Mouse (Mus musculus) forebrain, embryonic 11.5 days (tissue): ENCODE measurements at regions not wholly inside any gene's neighbourhood (a gene's known extent, or its start where the extent isn't known, plus 50 kb on each side); places are given as distances from the start of the nearest gene placed in this dataset.
A peak's percentile ranks its signal among the peaks of the same experiment; 100 is the strongest.

Experiments used
- ATAC-seq: fragments of 200-750 bp; cut with Nextera tagmentation; replicated peaks from 2 replicates; pipeline ENCODE4 v1.8.0; 2017; ENCODE audit warnings: moderate TSS enrichment; ENCODE audit not compliant: low FRiP score
- DNase-seq: peaks from one replicate; pipeline ENCODE4 v3.0.0-alpha.2; 2017; ENCODE audit warnings: low spot score
- H3K27ac ChIP-seq: fragments of 300-500 bp; sonication (generic); 2 replicates; pipeline ENCODE4 v1.5.1; 2014; ENCODE audit warnings: low read depth, low read length
- H3K27me3 ChIP-seq: fragments of 300-500 bp; sonication (generic); 2 replicates; pipeline ENCODE4 v1.6.1; 2014; ENCODE audit warnings: mild to moderate bottlenecking, low read length, mixed read lengths; ENCODE audit not compliant: control insufficient read depth, insufficient read depth
- H3K36me3 ChIP-seq: fragments of 300-500 bp; sonication (generic); 2 replicates; pipeline ENCODE4 v1.6.1; 2014; ENCODE audit warnings: mild to moderate bottlenecking, low read length, moderate library complexity, mixed read lengths; ENCODE audit not compliant: control insufficient read depth, insufficient read depth
- H3K4me1 ChIP-seq: fragments of 300-500 bp; sonication (generic); replicated peaks from 2 replicates; pipeline ENCODE4 v1.6.1; 2014; ENCODE audit warnings: low read length, mixed read lengths; ENCODE audit not compliant: control insufficient read depth, insufficient read depth
- H3K4me2 ChIP-seq: fragments of 300-500 bp; sonication (generic); 2 replicates; pipeline ENCODE4 v1.6.1; 2014; ENCODE audit warnings: low read depth, mild to moderate bottlenecking, low read length, moderate library complexity, mixed read lengths; ENCODE audit not compliant: severe bottlenecking
- H3K4me3 ChIP-seq: fragments of 300-500 bp; sonication (generic); 2 replicates; pipeline ENCODE4 v1.5.1; 2014; ENCODE audit warnings: low read depth, low read length
- H3K9ac ChIP-seq: fragments of 300-500 bp; sonication (generic); 2 replicates; pipeline ENCODE4 v1.6.1; 2014; ENCODE audit warnings: low read length
- H3K9me3 ChIP-seq: fragments of 300-500 bp; sonication (generic); 2 replicates; pipeline ENCODE4 v1.6.1; 2016; ENCODE audit warnings: low read length, mixed read lengths; ENCODE audit not compliant: control insufficient read depth
- WGBS: fragments of 180-500 bp; shearing (Covaris S2); extraction: QIAGEN DNeasy Blood & Tissue Kit; methylation state at CpG from one replicate; pipeline ENCODE4 v1.1.7; 2014; 5-methylcytosine and 5-hydroxymethylcytosine counted together

DNA sequence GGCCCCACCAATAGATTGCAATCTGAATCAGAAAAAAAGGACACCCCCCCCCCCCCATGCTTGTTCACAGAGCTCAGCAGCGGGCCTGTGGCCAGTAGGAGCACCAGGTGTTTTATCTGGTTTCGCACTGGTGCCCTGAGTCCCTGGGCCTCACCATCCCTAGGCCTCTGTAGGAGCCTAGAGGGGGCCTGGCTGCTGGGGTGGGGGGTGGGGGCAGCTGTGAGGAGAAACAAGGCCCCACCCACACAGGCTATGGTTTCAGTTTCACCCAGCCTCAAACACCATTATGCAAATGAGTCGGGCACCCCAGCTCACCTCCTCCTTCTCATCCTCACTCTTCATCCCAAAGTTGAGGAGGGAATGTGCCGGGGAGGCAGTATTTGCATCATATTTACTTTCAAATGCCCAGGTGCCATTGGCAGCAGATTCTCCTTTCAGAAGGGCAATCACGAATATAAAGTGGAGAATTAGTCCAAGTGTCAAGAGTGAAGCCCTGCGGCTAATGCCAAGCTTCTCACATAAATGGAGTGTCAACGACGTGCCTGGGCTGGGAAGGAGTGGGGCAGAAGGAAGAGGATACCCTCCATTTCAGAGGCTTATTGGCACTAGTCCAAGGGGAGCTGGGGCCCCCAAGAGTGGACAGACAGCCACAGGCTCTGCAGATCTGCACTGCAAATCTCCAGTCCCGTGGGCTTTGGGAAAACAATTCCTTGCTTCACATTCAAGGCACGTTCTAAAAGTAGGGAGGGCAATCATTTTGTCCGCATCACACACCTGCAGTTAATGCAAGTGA is 187.7 kb upstream of the Spdye4c start:
- no peaks in the 10 kb centered on the region for H3K36me3 ChIP-seq
- H3K27me3 ChIP-seq: no peaks in the 10 kb centered on the region
- H3K4me2 ChIP-seq: no peak overlapping the region
- 46% methylated on average over 11 of the region's 11 CpGs for WGBS
- H3K27ac ChIP-seq: no peak overlapping the region
- H3K9ac ChIP-seq: no peak overlapping the region
- H3K4me3 ChIP-seq: no peak overlapping the region
- DNase-seq: no peak
- ATAC-seq: no peak
- H3K4me1 ChIP-seq: 0 out of 2 replicates have a peak, but pooled peaks cover 2% of the 10 kb centered on the region
- no peaks in the 10 kb centered on the region for H3K9me3 ChIP-seq

DNA sequence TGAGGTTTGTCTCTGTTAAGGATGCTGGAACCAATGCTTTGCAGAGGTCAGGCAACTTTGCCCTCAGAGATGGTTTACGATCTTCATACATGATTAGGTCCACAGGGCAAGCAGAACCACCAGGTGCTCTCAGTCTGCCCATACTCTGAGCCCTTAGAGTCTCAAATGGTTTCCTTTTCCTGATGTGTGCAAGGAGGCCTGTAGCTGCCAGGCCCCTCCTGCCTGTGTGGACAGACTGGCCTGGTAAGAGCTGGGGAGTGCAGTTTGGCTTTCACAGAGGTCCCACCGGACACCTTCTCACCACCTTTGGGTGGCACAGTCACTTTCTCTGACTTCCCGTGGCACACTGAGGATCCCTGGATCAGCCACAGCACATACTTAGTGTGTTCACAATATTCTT is 186.6 kb upstream of the Spdye4c start:
- Histone ChIP-seq H3K36me3 (no peaks in the 10 kb centered on the region), H3K4me3 (no peak overlapping the region), H3K4me2 (no peak overlapping the region), H3K9ac (no peak overlapping the region), H3K27ac (no peak overlapping the region), H3K27me3 (no peaks in the 10 kb centered on the region), H3K4me1 (0 out of 2 replicates have a peak, but pooled peaks cover 2% of the 10 kb centered on the region), H3K9me3 (no peaks in the 10 kb centered on the region)
- no peak for DNase-seq
- ATAC-seq: no peak
- 88% methylated on average over 3 of the region's 3 CpGs for WGBS

DNA sequence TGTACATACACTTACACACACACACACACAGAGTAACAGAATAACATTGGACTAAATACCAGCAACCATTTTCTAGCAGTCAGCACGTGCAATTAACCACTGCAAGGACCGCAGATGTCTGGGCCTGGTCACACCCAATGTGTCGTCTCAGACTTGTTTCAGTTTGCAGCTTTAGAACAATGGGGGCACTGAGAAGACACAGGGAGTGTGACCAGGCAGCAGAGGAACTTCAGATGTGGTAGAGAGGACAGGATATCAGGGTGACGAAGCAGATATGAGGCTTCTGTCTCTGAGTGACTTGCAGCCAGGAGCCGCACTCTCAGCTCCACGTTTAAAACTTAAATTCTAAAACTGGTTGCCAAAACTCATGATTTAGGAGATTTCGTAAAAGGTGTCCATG is 183.9 kb upstream of the Spdye4c start:
- Histone ChIP-seq H3K4me2 (no peak overlapping the region), H3K4me1 (0 out of 2 replicates have a peak, but pooled peaks cover 2% of the 10 kb centered on the region), H3K27ac (no peak overlapping the region), H3K4me3 (no peak overlapping the region), H3K27me3 (no peaks in the 10 kb centered on the region), H3K9ac (no peak overlapping the region), H3K36me3 (no peaks in the 10 kb centered on the region), H3K9me3 (no peaks in the 10 kb centered on the region)
- DNase-seq (no peak), ATAC-seq (no peak)
- WGBS: 74% methylated on average over 7 of the region's 7 CpGs

DNA sequence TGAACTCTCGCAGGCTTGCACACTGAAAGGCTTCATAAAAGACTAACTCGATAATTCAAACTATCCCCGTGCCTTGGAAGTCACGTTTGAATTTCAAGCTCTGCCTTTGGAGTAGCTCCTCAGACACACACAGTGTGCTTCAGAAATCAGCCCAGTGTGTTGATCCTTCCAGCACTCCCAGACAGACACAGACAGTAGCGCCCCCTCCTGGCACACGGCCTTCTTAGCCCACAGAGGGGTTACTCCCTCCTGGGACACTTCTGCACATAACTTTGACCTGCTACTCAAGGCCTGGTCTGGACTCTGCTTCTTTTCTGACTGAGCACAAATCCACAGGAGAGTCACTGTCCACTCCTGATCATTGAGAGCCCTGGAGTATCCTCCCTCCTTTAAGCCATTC is 182.3 kb upstream of the Spdye4c start:
- Histone ChIP-seq H3K27me3 (no peaks in the 10 kb centered on the region), H3K4me1 (no peaks in the 10 kb centered on the region), H3K27ac (no peak overlapping the region), H3K4me2 (no peak overlapping the region), H3K4me3 (no peak overlapping the region), H3K36me3 (no peaks in the 10 kb centered on the region), H3K9ac (no peak overlapping the region), H3K9me3 (no peaks in the 10 kb centered on the region)
- WGBS: 41% methylated on average over 6 of the region's 6 CpGs
- ATAC-seq (no peak), DNase-seq (peak; percentile 80)

DNA sequence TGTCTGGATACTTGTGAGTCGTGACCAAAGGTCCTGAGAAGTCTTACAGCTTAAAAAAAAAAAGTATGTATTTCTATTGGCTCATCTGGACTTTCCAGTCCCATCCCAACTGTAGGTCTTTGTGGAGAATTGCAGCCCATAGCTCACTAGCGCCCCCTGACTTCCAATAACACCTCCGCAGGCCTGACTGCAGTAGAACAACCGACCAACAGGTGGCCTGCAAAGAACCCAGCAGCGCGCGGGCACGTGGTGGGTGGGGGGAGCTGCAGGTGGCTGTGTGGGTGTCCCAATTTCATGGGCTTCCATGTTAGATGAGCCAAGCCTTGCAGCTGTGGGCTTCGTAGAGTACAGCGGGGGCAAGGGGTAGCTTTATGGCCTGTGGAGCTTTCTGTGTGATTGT is 178.7 kb upstream of the Spdye4c start:
- Histone ChIP-seq H3K4me1 (no peaks in the 10 kb centered on the region), H3K4me3 (no peak overlapping the region), H3K9ac (no peak overlapping the region), H3K4me2 (no peak overlapping the region), H3K27me3 (no peaks in the 10 kb centered on the region), H3K27ac (no peak overlapping the region), H3K36me3 (no peaks in the 10 kb centered on the region), H3K9me3 (no peaks in the 10 kb centered on the region)
- no peak for ATAC-seq
- DNase-seq: peak; percentile 80
- WGBS: 13% methylated on average over 10 of the region's 10 CpGs

DNA sequence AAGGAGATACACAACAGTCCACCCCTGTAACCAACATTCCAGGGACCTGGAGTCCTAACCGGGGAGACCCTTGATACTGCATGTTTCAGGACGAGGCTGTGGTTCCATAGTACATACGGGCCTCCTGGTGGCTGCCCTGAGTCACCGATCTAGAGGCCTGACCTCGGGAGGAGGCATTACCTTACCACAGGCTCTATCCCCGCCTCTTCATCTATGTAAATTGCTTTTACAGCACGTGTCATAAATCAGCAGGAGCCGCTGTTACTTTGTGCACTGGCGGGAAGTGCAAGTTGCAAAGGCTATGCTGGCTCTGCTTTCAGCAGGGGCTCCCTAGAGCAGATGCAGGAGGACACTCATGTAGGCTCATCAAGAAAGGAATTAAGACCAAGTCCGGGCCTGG is 178.0 kb upstream of the Spdye4c start:
- H3K4me3 ChIP-seq: no peak overlapping the region
- ATAC-seq (no peak), DNase-seq (no peak)
- H3K36me3 ChIP-seq: no peaks in the 10 kb centered on the region
- H3K9me3 ChIP-seq: no peaks in the 10 kb centered on the region
- no peaks in the 10 kb centered on the region for H3K27me3 ChIP-seq
- H3K4me1 ChIP-seq: no peaks in the 10 kb centered on the region
- H3K9ac ChIP-seq: no peak overlapping the region
- WGBS: 66% methylated on average over 10 of the region's 10 CpGs
- H3K27ac ChIP-seq: no peak overlapping the region
- no peak overlapping the region for H3K4me2 ChIP-seq

DNA sequence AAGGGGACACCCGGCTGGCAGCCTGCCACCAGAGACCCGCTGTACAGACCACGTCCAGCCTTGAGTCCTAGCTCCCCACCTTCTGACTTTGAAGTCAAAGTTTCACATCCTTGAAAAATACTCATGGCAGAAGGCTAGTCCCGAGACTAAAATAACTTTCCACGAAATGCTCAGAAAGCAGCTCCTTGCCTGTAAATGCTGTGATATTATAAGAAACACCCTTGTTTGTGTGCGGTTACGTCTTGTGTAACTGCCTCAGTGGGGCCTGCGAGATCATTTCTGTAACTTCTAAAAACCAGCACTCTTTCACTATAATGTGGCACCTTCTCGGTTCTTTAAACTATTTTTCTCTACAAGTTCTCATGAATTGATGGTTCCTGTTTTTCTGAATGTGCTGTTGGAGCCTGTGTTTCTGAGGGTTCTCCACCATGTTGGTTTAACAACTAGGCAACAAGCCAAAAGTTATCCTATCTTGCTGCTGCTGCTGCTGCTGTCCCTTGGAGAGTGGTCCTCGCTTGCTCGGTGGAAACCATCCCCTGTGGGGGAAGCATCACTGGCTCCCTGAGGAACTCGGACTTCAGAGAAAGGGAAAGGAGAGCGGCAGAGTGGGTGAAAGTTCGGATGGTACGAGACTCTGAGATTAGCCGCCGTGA is 176.3 kb upstream of the Spdye4c start:
- WGBS: 84% methylated on average over 17 of the region's 17 CpGs
- Histone ChIP-seq H3K36me3 (no peaks in the 10 kb centered on the region), H3K9me3 (no peaks in the 10 kb centered on the region), H3K27me3 (no peaks in the 10 kb centered on the region), H3K4me3 (no peak overlapping the region), H3K27ac (no peak overlapping the region), H3K9ac (no peak overlapping the region), H3K4me2 (no peak overlapping the region), H3K4me1 (no peaks in the 10 kb centered on the region)
- ATAC-seq (no peak), DNase-seq (no peak)

DNA sequence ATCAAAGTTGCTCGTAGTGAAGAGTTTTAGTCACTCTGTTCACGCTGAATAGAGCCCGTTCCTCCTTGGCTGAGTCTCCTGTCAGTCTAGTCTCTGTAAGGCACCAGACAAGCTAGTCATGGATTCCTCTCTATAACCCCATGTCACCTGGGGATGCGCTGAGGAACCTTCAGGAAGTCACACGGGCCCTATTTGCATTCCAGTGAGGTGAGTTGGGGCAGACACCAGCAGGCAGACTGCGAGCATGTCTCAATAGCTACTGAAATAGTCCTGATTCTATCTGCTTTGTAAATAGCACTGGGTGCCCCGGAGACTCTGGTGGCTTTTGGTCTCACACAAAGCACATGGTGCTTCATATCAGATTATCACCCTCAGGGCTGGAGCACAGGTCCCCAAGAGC is 174.6 kb upstream of the Spdye4c start:
- DNase-seq (no peak), ATAC-seq (no peak)
- WGBS: 80% methylated on average over 7 of the region's 7 CpGs

DNA sequence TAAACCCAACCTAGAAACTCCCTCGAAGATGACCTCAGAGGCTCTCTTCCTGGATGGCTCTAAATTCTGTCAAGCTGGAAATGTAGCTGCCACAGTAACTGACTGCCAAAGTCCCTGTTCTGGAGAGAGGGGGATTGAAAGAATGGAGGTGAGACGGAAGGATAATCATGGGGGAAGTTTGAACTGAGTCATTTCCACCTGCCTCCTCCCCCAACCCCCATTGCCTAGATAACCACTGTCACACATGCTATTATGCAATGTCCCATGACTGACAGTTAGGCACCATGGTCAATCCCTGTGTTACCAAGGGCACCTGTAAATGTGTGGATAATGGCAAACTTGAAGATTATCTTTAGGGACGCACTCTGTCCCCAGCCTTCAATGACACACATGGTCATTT is 172.0 kb upstream of the Spdye4c start:
- ATAC-seq: no peak
- 74% methylated on average over 3 of the region's 3 CpGs for WGBS
- Histone ChIP-seq H3K9ac (no peak overlapping the region), H3K36me3 (no peaks in the 10 kb centered on the region), H3K9me3 (no peaks in the 10 kb centered on the region), H3K4me1 (no peaks in the 10 kb centered on the region), H3K27me3 (no peaks in the 10 kb centered on the region), H3K4me3 (no peak overlapping the region), H3K27ac (no peak overlapping the region), H3K4me2 (no peak overlapping the region)
- DNase-seq: no peak

More for the DNA sequence above, 174.6 kb upstream of the Spdye4c start:
- Histone ChIP-seq H3K36me3 (no peaks in the 10 kb centered on the region), H3K9ac (no peak overlapping the region), H3K9me3 (no peaks in the 10 kb centered on the region), H3K4me2 (no peak overlapping the region), H3K4me1 (no peaks in the 10 kb centered on the region), H3K27me3 (no peaks in the 10 kb centered on the region), H3K4me3 (no peak overlapping the region), H3K27ac (no peak overlapping the region)
